Mouse (Mus musculus): ENCODE data around the gene Mettl9.

DNA sequence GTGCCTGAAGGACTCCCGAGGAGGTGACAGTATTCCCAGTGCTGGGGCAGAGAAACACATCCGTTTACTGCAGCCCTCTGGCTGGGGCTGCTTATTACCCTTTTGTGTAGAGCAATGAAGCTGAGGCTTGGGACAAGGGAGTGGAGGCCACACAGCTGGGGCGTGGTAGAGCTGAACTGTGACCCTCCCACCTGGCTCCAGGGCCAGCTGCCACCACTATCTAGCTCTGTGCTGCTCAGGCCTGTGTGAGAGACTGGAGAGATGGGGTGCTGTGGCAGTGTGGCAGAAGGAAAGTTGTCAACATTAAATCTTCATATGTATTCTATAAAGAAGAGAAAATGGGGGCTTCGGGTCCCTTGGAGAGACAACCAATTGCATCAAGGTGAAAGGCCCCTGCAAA, 58.8 kb downstream of the Mettl9 start:
- no peak for TF ChIP-seq CTCF (conservative IDR thresholded peaks at IDR 0.05 in 1 of 2, IDR thresholded peaks at IDR 0.05 in 1 of 2; ENCODE audit: low read depth in 2 of 2, low read length in 2 of 2)
- no peak for TF ChIP-seq POLR2AphosphoS2 (IDR thresholded peaks at IDR 0.05; ENCODE audit: low read depth, low read length)
- TF ChIP-seq RAD21 (IDR thresholded peaks at IDR 0.05; ENCODE audit: low read depth, low read length) = no peak
- no peak for TF ChIP-seq POLR2A (IDR thresholded peaks at IDR 0.05; ENCODE audit: low read depth, low read length)
- TF ChIP-seq JUND (conservative IDR thresholded peaks at IDR 0.05; ENCODE audit: low read depth, low read length) = no peak
- TF ChIP-seq MAFK (IDR thresholded peaks at IDR 0.05; ENCODE audit: insufficient replicate concordance, low read length) = no peak
